Mouse (Mus musculus): ENCODE measurements at regions not wholly inside any gene's neighbourhood (a gene's known extent, or its start where the extent isn't known, plus 50 kb on each side); places are given as distances from the start of the nearest gene placed in this dataset.

DNA sequence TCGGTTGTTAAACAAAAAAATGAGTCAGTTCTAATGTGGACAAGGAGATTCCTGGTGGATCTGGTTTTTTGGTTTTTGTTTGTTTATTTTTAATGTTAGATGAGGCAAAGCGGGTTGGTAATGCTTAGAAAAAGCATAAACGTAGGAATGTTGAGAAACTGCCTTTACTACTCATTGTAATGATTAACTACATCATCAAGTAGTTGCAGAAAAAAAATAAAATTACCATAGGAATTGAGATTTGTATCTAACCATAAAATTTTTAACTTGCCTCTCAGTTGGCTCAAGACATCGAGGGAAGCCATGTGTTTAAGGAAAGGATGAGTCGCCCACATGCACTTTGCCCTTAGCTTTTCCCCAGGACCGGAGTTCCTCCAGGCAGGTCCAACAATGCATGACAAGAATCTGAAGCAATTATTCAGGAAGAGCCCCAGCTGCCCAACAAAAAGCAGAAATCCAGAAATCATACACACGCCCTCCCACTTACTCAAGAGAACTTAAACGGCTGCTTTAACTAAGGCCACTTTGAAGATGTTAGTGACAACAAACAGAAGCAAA, 545.5 kb downstream of the Lmo4 start:
- TF ChIP-seq CTCF (IDR thresholded peaks at IDR 0.05; ENCODE audit: control insufficient read depth, insufficient read depth, low read length) = no peak
- TF ChIP-seq POLR2A (IDR thresholded peaks at IDR 0.05; ENCODE audit: borderline replicate concordance, control insufficient read depth, low read depth, low read length) = no peak
